Mouse (Mus musculus) heart, postnatal 0 days (tissue): ENCODE measurements at regions not wholly inside any gene's neighbourhood (a gene's known extent, or its start where the extent isn't known, plus 50 kb on each side); places are given as distances from the start of the nearest gene placed in this dataset.

Experiments
- CTCF ChIP-seq: IDR thresholded peaks from 2 replicates; pipeline ENCODE4 v1.5.1; 2016; ENCODE audit warnings: antibody characterized with exemption, control low read depth, low read depth
- EP300 ChIP-seq: IDR thresholded peaks from 2 replicates; pipeline ENCODE4 v1.6.1; 2016; ENCODE audit warnings: antibody characterized with exemption, low read depth

DNA sequence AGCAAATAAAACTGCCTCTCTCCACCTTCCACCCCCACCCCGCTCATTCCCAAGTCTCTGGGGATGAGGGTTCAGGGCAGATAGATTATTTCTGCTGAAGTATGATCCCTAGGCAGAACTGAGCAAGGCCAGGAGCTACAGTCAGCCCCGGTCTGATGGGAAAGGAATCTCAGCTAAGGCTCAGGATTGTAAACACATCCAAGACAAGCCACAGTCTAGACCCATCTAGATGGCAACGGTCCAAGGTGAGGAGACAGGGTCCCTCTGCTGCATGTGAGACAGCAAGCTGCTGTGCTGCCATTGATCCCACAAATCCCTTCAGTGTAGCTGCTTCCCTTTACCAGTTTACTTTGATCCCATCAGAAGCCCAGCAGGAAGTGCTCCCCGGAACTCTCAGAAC lies 181.3 kb downstream of the Qk start:
- TF ChIP-seq EP300, result no peak
- no peak for TF ChIP-seq CTCF
